Mouse (Mus musculus) CH12.LX (cell line): ENCODE measurements at regions not wholly inside any gene's neighbourhood (a gene's known extent, or its start where the extent isn't known, plus 50 kb on each side); places are given as distances from the start of the nearest gene placed in this dataset.

Source experiments
- DNase-seq: peaks from one replicate; pipeline ENCODE4 v3.0.0-alpha.2; 2013; ENCODE audit errors: extremely low read depth
- H3K27ac ChIP-seq: 2 replicates; pipeline ENCODE4 v1.5.1; 2012; ENCODE audit warnings: low read depth, mild to moderate bottlenecking, control low read depth, moderate library complexity; ENCODE audit not compliant: insufficient read depth
- H3K27me3 ChIP-seq: replicated peaks from 2 replicates; pipeline ENCODE3; 2012; ENCODE audit warnings: inconsistent platforms
- H3K36me3 ChIP-seq, 2 experiments: replicated peaks in 1 of 2; 2 replicates each; pipeline versions ENCODE3 to v1.6.1; 2012; ENCODE audit warnings: inconsistent platforms in 1 of 2, low read length in 1 of 2, mild to moderate bottlenecking in 1 of 2, mixed read lengths in 1 of 2, moderate library complexity in 1 of 2; ENCODE audit not compliant: control insufficient read depth in 1 of 2, insufficient read depth in 1 of 2
- H3K4me1 ChIP-seq, 2 experiments: 2 replicates each; pipeline ENCODE4 v1.6.1; 2012; ENCODE audit warnings: inconsistent platforms in 1 of 2, moderate library complexity in 1 of 2; ENCODE audit not compliant: insufficient read depth in 2 of 2, control insufficient read depth in 1 of 2
- H3K4me2 ChIP-seq: 2 replicates; pipeline ENCODE4 v1.6.1; 2012; ENCODE audit warnings: low read depth, mild to moderate bottlenecking, control low read depth; ENCODE audit not compliant: poor library complexity, insufficient read depth, severe bottlenecking
- H3K4me3 ChIP-seq, 3 experiments: fragments of 150-350 bp in 1 of 3; sonication (generic) in 1 of 3; replicated peaks in 1 of 3; 2 replicates each; pipeline versions ENCODE3 to v1.5.1; 2011 to 2012; ENCODE audit warnings: low read depth in 2 of 3, low read length in 2 of 3, mild to moderate bottlenecking in 2 of 3, moderate library complexity in 2 of 3, control low read depth in 1 of 3, improper control_type of control experiment in 1 of 3, inconsistent platforms in 1 of 3, mixed read lengths in 1 of 3; ENCODE audit not compliant: poor library complexity in 1 of 3
- H3K79me2 ChIP-seq: replicated peaks from 2 replicates; pipeline ENCODE4 v1.6.1; 2012; ENCODE audit warnings: mild to moderate bottlenecking, moderate library complexity; ENCODE audit not compliant: control insufficient read depth, poor library complexity, insufficient read depth, severe bottlenecking; ENCODE audit errors: extremely low read depth
- H3K9ac ChIP-seq: 2 replicates; pipeline ENCODE4 v1.6.1; 2012; ENCODE audit warnings: low read depth, mild to moderate bottlenecking, control low read depth, moderate library complexity; ENCODE audit not compliant: insufficient read depth
- H3K9me3 ChIP-seq: replicated peaks from 2 replicates; pipeline ENCODE3; 2012; ENCODE audit warnings: low read length, inconsistent platforms, mixed read lengths
- BHLHE40 ChIP-seq: IDR thresholded peaks from 2 replicates; pipeline ENCODE4 v1.6.1; 2011; ENCODE audit warnings: mild to moderate bottlenecking, low read depth, low read length, improper control_type of control experiment
- ETS1 ChIP-seq: conservative IDR thresholded peaks from 2 replicates; pipeline ENCODE4 v1.6.1; 2012; ENCODE audit warnings: low read depth, mild to moderate bottlenecking, inconsistent platforms, low read length, improper control_type of control experiment, moderate library complexity
- GABPA ChIP-seq: IDR thresholded peaks from 2 replicates; pipeline ENCODE4 v1.6.1; 2012; ENCODE audit warnings: low read depth, low read length, improper control_type of control experiment, inconsistent platforms; ENCODE audit not compliant: insufficient replicate concordance
- IRF4 ChIP-seq: IDR thresholded peaks from 2 replicates; pipeline ENCODE4 v1.6.1; 2014; ENCODE audit warnings: low read depth, mild to moderate bottlenecking, inconsistent platforms, low read length, improper control_type of control experiment
- JUND ChIP-seq: conservative IDR thresholded peaks from 2 replicates; pipeline ENCODE4 v1.6.1; 2011; ENCODE audit warnings: low read depth, low read length, improper control_type of control experiment
- MAFK ChIP-seq: IDR thresholded peaks from 2 replicates; pipeline ENCODE4 v1.6.1; 2011; ENCODE audit warnings: low read length, improper control_type of control experiment; ENCODE audit not compliant: insufficient replicate concordance
- MEF2A ChIP-seq: IDR thresholded peaks from 2 replicates; pipeline ENCODE4 v1.6.1; 2014; ENCODE audit warnings: low read depth, mild to moderate bottlenecking, inconsistent platforms, low read length, improper control_type of control experiment, borderline replicate concordance
- MYC ChIP-seq: IDR thresholded peaks from 2 replicates; pipeline ENCODE4 v1.6.1; 2011; ENCODE audit warnings: low read depth, mild to moderate bottlenecking, improper control_type of control experiment, low read length
- NRF1 ChIP-seq: IDR thresholded peaks from 2 replicates; pipeline ENCODE4 v1.6.1; 2014; ENCODE audit warnings: low read depth, mild to moderate bottlenecking, inconsistent platforms, low read length, improper control_type of control experiment, moderate library complexity
- POLR2A ChIP-seq: IDR thresholded peaks from 2 replicates; pipeline ENCODE4 v1.6.1; 2011; ENCODE audit warnings: low read depth, mild to moderate bottlenecking, improper control_type of control experiment, low read length
- POLR2AphosphoS2 ChIP-seq: IDR thresholded peaks from 2 replicates; pipeline ENCODE4 v1.6.1; 2011; ENCODE audit warnings: low read depth, low read length, improper control_type of control experiment
- RCOR1 ChIP-seq: conservative IDR thresholded peaks from 2 replicates; pipeline ENCODE4 v1.6.1; 2012; ENCODE audit warnings: low read depth, mild to moderate bottlenecking, inconsistent platforms, low read length, improper control_type of control experiment
- USF2 ChIP-seq: conservative IDR thresholded peaks from 2 replicates; pipeline ENCODE4 v1.6.1; 2011; ENCODE audit warnings: low read depth, low read length, improper control_type of control experiment
- ZNF384 ChIP-seq: IDR thresholded peaks from 2 replicates; pipeline ENCODE4 v1.6.1; 2012; ENCODE audit warnings: low read depth, low read length, improper control_type of control experiment, inconsistent platforms
- dilution Hi-C: fragments of 300-500 bp; cut with MboI; formaldehyde crosslinking; loops from 2 replicates; pipeline ENCODE4 v1.14.3; 2020; ENCODE audit warnings: low sequenced_read_pairs; ENCODE audit not compliant: extremely low pct_unique_long_range_greater_than_20kb, extremely low pct_ligation_motif_present
- in situ Hi-C: fragments of 300-500 bp; cut with MboI; formaldehyde crosslinking; loops from 3 replicates; pipeline ENCODE4 v1.14.3; 2019; ENCODE audit warnings: low sequenced_read_pairs, low pct_ligation_motif_present, low pct_unique_long_range_greater_than_20kb, mixed read lengths

DNA sequence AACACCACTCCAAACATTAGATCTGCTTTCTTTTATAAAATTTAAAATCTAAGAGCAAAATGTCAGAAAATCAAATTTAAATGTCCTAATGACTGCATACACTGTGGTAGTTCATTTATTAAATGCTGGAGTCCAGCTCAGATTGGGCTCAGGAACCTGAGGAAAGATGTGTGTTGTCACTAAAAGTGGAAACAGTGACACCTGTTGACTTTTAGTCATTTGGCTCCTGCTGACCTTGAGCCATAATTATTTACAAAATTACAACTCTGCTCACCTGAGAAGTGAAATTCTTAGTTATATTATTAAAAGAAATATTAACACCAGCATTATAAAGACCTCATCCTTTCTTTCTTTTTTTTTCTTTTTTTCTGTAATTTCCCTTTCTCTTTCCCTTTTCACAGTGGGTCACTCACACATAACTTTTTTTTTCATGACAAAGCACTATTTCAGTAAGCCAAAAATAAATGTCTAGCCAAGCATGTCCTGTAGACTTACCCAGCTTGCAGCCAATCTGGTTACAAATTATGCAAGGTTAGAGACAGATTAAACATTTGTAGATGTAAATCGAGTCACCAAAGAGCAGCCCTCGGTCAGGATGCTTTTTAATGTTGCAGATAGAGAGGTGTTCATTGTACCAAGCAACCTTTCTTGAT is 288.9 kb upstream of the Tet2 start (continued):
- TF ChIP-seq RCOR1, result no peak

DNA sequence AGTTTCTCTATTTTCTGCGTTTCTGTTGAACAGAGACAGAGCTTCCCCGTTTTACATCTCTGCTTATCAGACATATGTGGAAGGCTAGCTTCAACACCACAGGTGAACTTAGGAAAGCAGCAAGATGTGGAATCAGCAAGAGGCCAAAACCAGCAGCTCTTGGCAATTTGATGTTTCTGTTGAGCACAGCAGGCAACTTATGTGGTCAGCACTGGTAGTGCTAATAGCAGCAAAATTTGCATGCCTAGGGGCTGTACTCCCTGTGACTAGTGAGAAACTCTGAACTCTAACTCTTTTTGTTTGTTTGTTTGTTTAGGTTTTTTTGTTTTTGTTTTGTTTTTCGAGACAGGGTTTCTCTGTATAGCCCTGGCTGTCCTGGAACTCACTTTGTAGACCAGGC is 289.5 kb upstream of the Tet2 start:
- peak overlapping the region; percentile 29 for H3K27ac ChIP-seq
- TF ChIP-seq MEF2A (no peak), NRF1 (no peak), POLR2AphosphoS2 (no peak), POLR2A (no peak), BHLHE40 (peak; percentile 32; the same call in 1 of the 2 replicates), IRF4 (peak; percentile 52; the same call in 1 of the 2 replicates), GABPA (no peak), ETS1 (no peak), MYC (no peak), MAFK (0 out of 2 replicates have a peak, but pooled peaks have one; percentile 40), JUND (0 out of 2 replicates have a peak, but pooled peaks have one; percentile 24)
- TF ChIP-seq, all 38 proteins: peak for 4
- Histone ChIP-seq H3K36me3 (no peaks in the 10 kb centered on the region), H3K4me1 (peaks cover 10 to 37% of the 10 kb centered on the region in 2 experiments; a peak in 3 of 4 replicates), H3K4me2 (peak overlapping the region; percentile 94; the same call in 1 of the 2 replicates), H3K27me3 (no peaks in the 10 kb centered on the region), H3K9ac (peak overlapping the region; percentile 37), H3K79me2 (no peaks in the 10 kb centered on the region), H3K4me3 (no peak overlapping the region), H3K9me3 (no peaks in the 10 kb centered on the region)
- dilution Hi-C loops, result no loop called here
- peak; percentile 70 for DNase-seq
- in situ Hi-C loops, result no loop called here

DNA sequence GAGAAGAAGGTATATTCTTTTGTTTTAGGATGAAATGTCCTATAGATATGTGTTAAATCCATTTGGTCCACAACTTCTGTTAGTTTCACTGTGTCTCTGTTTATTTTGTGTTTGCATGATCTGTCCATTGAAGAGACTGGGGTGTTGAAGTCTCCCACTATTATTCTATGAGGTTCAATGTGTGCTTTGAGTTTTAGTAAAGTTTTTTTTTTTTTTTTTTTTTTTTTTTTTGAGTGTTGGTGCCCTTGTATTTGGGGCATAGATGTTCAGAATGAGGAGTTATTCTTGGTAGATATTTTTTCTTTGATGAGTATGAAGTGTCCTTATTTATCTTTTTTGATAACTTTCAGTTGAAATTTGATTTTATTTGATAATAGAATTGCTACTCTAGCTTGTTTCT is 301.4 kb upstream of the Tet2 start:
- no peak overlapping the region for H3K27ac ChIP-seq
- no peaks in the 10 kb centered on the region for H3K4me1 ChIP-seq
- dilution Hi-C loops, result no loop called here
- in situ Hi-C loops, result no loop called here
- H3K4me2 ChIP-seq, result no peak overlapping the region
- no peak overlapping the region for H3K9ac ChIP-seq
- no peak overlapping the region for H3K4me3 ChIP-seq
- no peaks in the 10 kb centered on the region for H3K79me2 ChIP-seq
- DNase-seq, result no peak
- H3K9me3 ChIP-seq, result no peaks in the 10 kb centered on the region
- TF ChIP-seq USF2 (no peak), BHLHE40 (no peak), POLR2A (no peak), ZNF384 (peak; percentile 51), MEF2A (no peak)
- H3K36me3 ChIP-seq, result no peaks in the 10 kb centered on the region
- H3K27me3 ChIP-seq, result no peaks in the 10 kb centered on the region
